Mouse (Mus musculus) neural tube, embryonic 12.5 days (tissue): ENCODE measurements around the gene Asb4. TPM values are rescaled to one million over a fixed set of nuclear protein-coding genes. Genes with fewer than 3 reads are reported as not detected.

Source experiments
- ATAC-seq: fragments of 200-750 bp; cut with Nextera tagmentation; 2 replicates; pipeline ENCODE4 v1.8.0; 2017; ENCODE audit warnings: low read depth, mild to moderate bottlenecking, moderate TSS enrichment, moderate library complexity; ENCODE audit not compliant: low FRiP score
- H3K27ac ChIP-seq: fragments of 300-500 bp; sonication (generic); 2 replicates; pipeline ENCODE4 v1.5.1; 2016
- H3K27me3 ChIP-seq: fragments of 300-500 bp; sonication (generic); replicated peaks from 2 replicates; pipeline ENCODE4 v1.6.1; 2016; ENCODE audit warnings: mild to moderate bottlenecking
- H3K36me3 ChIP-seq: fragments of 300-500 bp; sonication (generic); 2 replicates; pipeline ENCODE4 v1.6.1; 2016; ENCODE audit warnings: mild to moderate bottlenecking
- H3K4me1 ChIP-seq: fragments of 300-500 bp; sonication (generic); 2 replicates; pipeline ENCODE4 v1.6.1; 2016
- H3K4me2 ChIP-seq: fragments of 300-500 bp; sonication (generic); replicated peaks from 2 replicates; pipeline ENCODE4 v1.6.1; 2016; ENCODE audit warnings: mild to moderate bottlenecking
- H3K4me3 ChIP-seq: fragments of 300-500 bp; sonication (generic); 2 replicates; pipeline ENCODE4 v1.5.1; 2016
- H3K9ac ChIP-seq: fragments of 300-500 bp; sonication (generic); 2 replicates; pipeline ENCODE4 v1.6.1; 2016; ENCODE audit warnings: mild to moderate bottlenecking
- H3K9me3 ChIP-seq: fragments of 300-500 bp; sonication (generic); 2 replicates; pipeline ENCODE4 v1.6.1; 2016; ENCODE audit warnings: mild to moderate bottlenecking
- WGBS: fragments of 180-500 bp; shearing (Covaris S2); methylation state at CpG from one replicate; pipeline ENCODE4 v1.1.7; 2016; 5-methylcytosine and 5-hydroxymethylcytosine counted together
- polyA plus RNA-seq: library from polyadenylated mRNA; unstranded; fragments of >200 nt; fragmentation: Nextera tagmentation; extraction: Ambion mirVana; gene quantifications from 2 replicates; pipeline ENCODE4 v1.2.1, GENCODE M21; 2016

Asb4 gene
- polyA plus RNA-seq, 1 experiment from 2014 or later: 21.2 TPM

- 83% methylated on average over 3 of the region's 3 CpGs for whole genome bisulfite sequencing
- Histone ChIP-seq H3K4me3 (no peak overlapping the region), H3K4me2 (no peak overlapping the region), H3K36me3 (no peaks in the 10 kb centered on the region), H3K4me1 (no peaks in the 10 kb centered on the region), H3K9ac (no peak overlapping the region), H3K27ac (no peak overlapping the region), H3K27me3 (no peaks in the 10 kb centered on the region), H3K9me3 (no peaks in the 10 kb centered on the region)
- no peak for ATAC-seq
These were observed 72.7 kb downstream of the Asb4 start for GRCm38 (mm10) chr6:5455836-5456235.

GRCm38 (mm10) chr6:5470480-5471318, 87.5 kb downstream of the Asb4 start:
- no peaks in the 10 kb centered on the region for H3K27me3 ChIP-seq
- ATAC-seq: no peak
- no peak overlapping the region for H3K4me2 ChIP-seq
- no peaks in the 10 kb centered on the region for H3K36me3 ChIP-seq
- H3K9me3 ChIP-seq: no peaks in the 10 kb centered on the region
- WGBS: 80% methylated on average over 10 of the region's 10 CpGs
- no peak overlapping the region for H3K27ac ChIP-seq
- no peak overlapping the region for H3K4me3 ChIP-seq
- no peak overlapping the region for H3K9ac ChIP-seq
- no peaks in the 10 kb centered on the region for H3K4me1 ChIP-seq

- Histone ChIP-seq H3K9me3 (no peaks in the 10 kb centered on the region), H3K36me3 (no peaks in the 10 kb centered on the region), H3K27me3 (no peaks in the 10 kb centered on the region), H3K4me2 (no peak overlapping the region), H3K4me1 (no peaks in the 10 kb centered on the region), H3K9ac (no peak overlapping the region), H3K27ac (no peak overlapping the region), H3K4me3 (no peak overlapping the region)
- 93% methylated on average over 2 of the region's 2 CpGs for WGBS
- ATAC-seq: no peak
These were observed 89.5 kb downstream of the Asb4 start for GRCm38 (mm10) chr6:5472692-5473091.

- WGBS: 58% methylated on average over 1 of the region's 1 CpGs
- Histone ChIP-seq H3K4me3 (no peak overlapping the region), H3K9ac (no peak overlapping the region), H3K36me3 (no peaks in the 10 kb centered on the region), H3K4me2 (no peak overlapping the region), H3K9me3 (no peaks in the 10 kb centered on the region), H3K4me1 (no peaks in the 10 kb centered on the region), H3K27ac (no peak overlapping the region), H3K27me3 (no peaks in the 10 kb centered on the region)
- no peak for ATAC-seq
These were observed 90.8 kb downstream of the Asb4 start for GRCm38 (mm10) chr6:5474021-5474420.

- no peaks in the 10 kb centered on the region for H3K27me3 ChIP-seq
- no peaks in the 10 kb centered on the region for H3K4me1 ChIP-seq
- 96% methylated on average over 2 of the region's 2 CpGs for WGBS
- no peak for ATAC-seq
- no peaks in the 10 kb centered on the region for H3K9me3 ChIP-seq
- H3K9ac ChIP-seq: no peak overlapping the region
- H3K4me3 ChIP-seq: no peak overlapping the region
- no peak overlapping the region for H3K27ac ChIP-seq
- no peaks in the 10 kb centered on the region for H3K36me3 ChIP-seq
- no peak overlapping the region for H3K4me2 ChIP-seq
These were observed 97.9 kb downstream of the Asb4 start for GRCm38 (mm10) chr6:5481066-5481465.

- Histone ChIP-seq H3K4me1 (no peaks in the 10 kb centered on the region), H3K27me3 (no peaks in the 10 kb centered on the region), H3K9me3 (no peaks in the 10 kb centered on the region), H3K4me2 (no peak overlapping the region), H3K36me3 (no peaks in the 10 kb centered on the region), H3K27ac (no peak overlapping the region), H3K4me3 (no peak overlapping the region), H3K9ac (no peak overlapping the region)
- WGBS: 63% methylated on average over 3 of the region's 3 CpGs
- no peak for ATAC-seq
These were observed 99.1 kb downstream of the Asb4 start for GRCm38 (mm10) chr6:5482270-5482783.

Other genes starting within 250 kb of the Asb4 start
- not detected in 2 replicates for gene Pon1, start 189.4 kb upstream of the Asb4 start, polyA plus RNA-seq
- 5.8 and 6.3 TPM in 2 replicates for gene Pon3, start 127.1 kb upstream of the Asb4 start, polyA plus RNA-seq
- 31.5 and 34.4 TPM in 2 replicates for gene Pon2, start 84.9 kb upstream of the Asb4 start, polyA plus RNA-seq
- 0.59 and 0.72 TPM in 2 replicates for gene Pdk4, start 112.9 kb downstream of the Asb4 start, polyA plus RNA-seq